Mouse (Mus musculus) myocyte (in vitro differentiated cells): ENCODE measurements around the gene Trim37. TPM values are rescaled to one million over a fixed set of nuclear protein-coding genes. Genes with fewer than 3 reads are reported as not detected.

ENCODE experiments used
- H3K27me3 ChIP-seq: one replicate; pipeline ENCODE4 v1.6.1; 2011; ENCODE audit not compliant: control insufficient read depth, insufficient read depth, insufficient read length
- H3K36me3 ChIP-seq: one replicate; pipeline ENCODE4 v1.6.1; 2011; ENCODE audit not compliant: control insufficient read depth, insufficient read depth
- H3K4me2 ChIP-seq: one replicate; pipeline ENCODE4 v1.6.1; 2011; ENCODE audit warnings: low read depth, control low read depth
- H3K4me3 ChIP-seq: one replicate; pipeline ENCODE4 v1.5.1; 2011; ENCODE audit warnings: mild to moderate bottlenecking, control low read depth, moderate library complexity
- H3K79me2 ChIP-seq: one replicate; pipeline ENCODE4 v1.6.1; 2011; ENCODE audit not compliant: control insufficient read depth, insufficient read depth
- H3ac ChIP-seq: one replicate; pipeline ENCODE4 v1.6.1; 2011; ENCODE audit not compliant: control insufficient read depth, insufficient read length
- CEBPB ChIP-seq: IDR thresholded peaks from 2 replicates; pipeline ENCODE4 v1.6.1; 2011; ENCODE audit warnings: mild to moderate bottlenecking, moderate library complexity; ENCODE audit not compliant: poor library complexity, insufficient read depth, severe bottlenecking
- E2F4 ChIP-seq: IDR thresholded peaks from one replicate; pipeline ENCODE4 v1.6.1; 2011; ENCODE audit warnings: mild to moderate bottlenecking, control low read depth, moderate library complexity; ENCODE audit not compliant: insufficient read depth
- MAX ChIP-seq: IDR thresholded peaks from one replicate; pipeline ENCODE4 v1.6.1; 2011; ENCODE audit warnings: low read depth, mild to moderate bottlenecking, control low read depth
- MYOD1 ChIP-seq, 3 experiments: IDR thresholded peaks; one replicate each; pipeline ENCODE4 v1.6.1; 2011; ENCODE audit warnings: control low read depth in 2 of 3, low read depth in 2 of 3, mild to moderate bottlenecking in 2 of 3, moderate library complexity in 1 of 3; ENCODE audit not compliant: insufficient read length in 2 of 3, control insufficient read depth in 1 of 3
- MYOG ChIP-seq, 3 experiments: IDR thresholded peaks; one replicate each; pipeline ENCODE4 v1.6.1; 2011; ENCODE audit warnings: control low read depth in 2 of 3, low read depth in 2 of 3, mild to moderate bottlenecking in 2 of 3; ENCODE audit not compliant: insufficient read length in 2 of 3, control insufficient read depth in 1 of 3, insufficient read depth in 1 of 3
- POLR2A ChIP-seq: IDR thresholded peaks from one replicate; pipeline ENCODE4 v1.6.1; 2011; ENCODE audit warnings: low read depth, mild to moderate bottlenecking, control low read depth, moderate library complexity; ENCODE audit not compliant: insufficient read length
- POLR2AphosphoS2 ChIP-seq: IDR thresholded peaks from one replicate; pipeline ENCODE4 v1.6.1; 2011; ENCODE audit warnings: low read depth, control low read depth; ENCODE audit not compliant: insufficient read length
- REST ChIP-seq: IDR thresholded peaks from one replicate; pipeline ENCODE4 v1.6.1; 2011; ENCODE audit warnings: mild to moderate bottlenecking, control low read depth, moderate library complexity; ENCODE audit not compliant: insufficient read depth, insufficient read length
- SRF ChIP-seq: IDR thresholded peaks from one replicate; pipeline ENCODE4 v1.6.1; 2011; ENCODE audit warnings: low read depth; ENCODE audit not compliant: control insufficient read depth, insufficient read length
- TCF12 ChIP-seq: IDR thresholded peaks from one replicate; pipeline ENCODE4 v1.6.1; 2011; ENCODE audit warnings: mild to moderate bottlenecking, control low read depth; ENCODE audit not compliant: poor library complexity, insufficient read depth, severe bottlenecking
- TCF3 ChIP-seq: IDR thresholded peaks from one replicate; pipeline ENCODE4 v1.6.1; 2011; ENCODE audit warnings: low read depth, control low read depth; ENCODE audit not compliant: insufficient read length
- USF1 ChIP-seq: IDR thresholded peaks from one replicate; pipeline ENCODE4 v1.6.1; 2011; ENCODE audit warnings: low read depth, mild to moderate bottlenecking, control low read depth, moderate library complexity
- polyA plus RNA-seq: library from polyadenylated mRNA; unstranded; fragments of >200 nt; fragmentation: generic; extraction: Trizol; gene quantifications from one replicate; pipeline ENCODE4 v1.2.1, GENCODE M21; 2012; ENCODE audit warnings: missing spikeins

Gene Trim37
- polyA plus RNA-seq, 1 experiment = 6.7 TPM

GRCm38 (mm10) chr11:87246107-87246651 lies 119.3 kb downstream of the Trim37 start:
- no peaks in the 10 kb centered on the region for H3K36me3 ChIP-seq
- H3K27me3 ChIP-seq = no peaks in the 10 kb centered on the region
- TF ChIP-seq SRF = no peak
- no peak for TF ChIP-seq MYOG (IDR thresholded peaks at IDR 0.05; ENCODE audit: control insufficient read depth in 1 of 3, insufficient read depth in 1 of 3, insufficient read length in 2 of 3, low read depth in 2 of 3)
- no peak for TF ChIP-seq TCF12
- no peak for TF ChIP-seq MAX
- no peak for TF ChIP-seq POLR2A
- TF ChIP-seq POLR2AphosphoS2 = no peak
- no peak for TF ChIP-seq REST
- no peak for TF ChIP-seq MYOD1 (IDR thresholded peaks at IDR 0.05; ENCODE audit: control insufficient read depth in 1 of 3, insufficient read length in 2 of 3, low read depth in 2 of 3)
- TF ChIP-seq CEBPB = no peak
- TF ChIP-seq E2F4 = no peak
- TF ChIP-seq TCF3 = no peak
- no peak overlapping the region for H3K4me2 ChIP-seq
- no peak overlapping the region for H3ac ChIP-seq
- no peak overlapping the region for H3K4me3 ChIP-seq
- H3K79me2 ChIP-seq = no peaks in the 10 kb centered on the region

GRCm38 (mm10) chr11:87246724-87247493 lies 120.0 kb downstream of the Trim37 start:
- Histone ChIP-seq H3ac (no peak overlapping the region), H3K36me3 (no peaks in the 10 kb centered on the region), H3K4me3 (no peak overlapping the region), H3K79me2 (no peaks in the 10 kb centered on the region), H3K4me2 (no peak overlapping the region), H3K27me3 (no peaks in the 10 kb centered on the region)
- TF ChIP-seq MYOD1 (IDR thresholded peaks at IDR 0.05; ENCODE audit: control insufficient read depth in 1 of 3, insufficient read length in 2 of 3, low read depth in 2 of 3) (peak in 1 of 3 experiments; percentile 46), TCF3 (no peak), REST (no peak)

- H3K4me2 ChIP-seq = no peak overlapping the region
- TF ChIP-seq E2F4 (no peak), TCF3 (no peak), MYOG (IDR thresholded peaks at IDR 0.05; ENCODE audit: control insufficient read depth in 1 of 3, insufficient read depth in 1 of 3, insufficient read length in 2 of 3, low read depth in 2 of 3) (no peak), TCF12 (no peak), REST (no peak)
- no peak overlapping the region for H3K4me3 ChIP-seq
- H3K79me2 ChIP-seq = no peaks in the 10 kb centered on the region
- no peaks in the 10 kb centered on the region for H3K27me3 ChIP-seq
- no peak overlapping the region for H3ac ChIP-seq
- no peaks in the 10 kb centered on the region for H3K36me3 ChIP-seq
These were observed 120.6 kb downstream of the Trim37 start for GRCm38 (mm10) chr11:87247494-87247866.

GRCm38 (mm10) chr11:87250132-87250531 lies 123.3 kb downstream of the Trim37 start:
- Histone ChIP-seq H3K4me3 (no peak overlapping the region), H3K27me3 (no peaks in the 10 kb centered on the region), H3K4me2 (no peak overlapping the region), H3ac (no peak overlapping the region), H3K79me2 (no peaks in the 10 kb centered on the region), H3K36me3 (no peaks in the 10 kb centered on the region)
- no peak for TF ChIP-seq POLR2A
- TF ChIP-seq MYOG (IDR thresholded peaks at IDR 0.05; ENCODE audit: control insufficient read depth in 1 of 3, insufficient read depth in 1 of 3, insufficient read length in 2 of 3, low read depth in 2 of 3) = no peak
- TF ChIP-seq CEBPB = no peak

GRCm38 (mm10) chr11:87253294-87253693 lies 126.4 kb downstream of the Trim37 start:
- no peak overlapping the region for H3K4me2 ChIP-seq
- H3K27me3 ChIP-seq = no peaks in the 10 kb centered on the region
- H3K36me3 ChIP-seq = no peaks in the 10 kb centered on the region
- TF ChIP-seq POLR2AphosphoS2 = no peak
- no peak for TF ChIP-seq E2F4
- no peak for TF ChIP-seq MYOG (IDR thresholded peaks at IDR 0.05; ENCODE audit: control insufficient read depth in 1 of 3, insufficient read depth in 1 of 3, insufficient read length in 2 of 3, low read depth in 2 of 3)
- no peak for TF ChIP-seq USF1
- TF ChIP-seq CEBPB = no peak
- TF ChIP-seq MAX = no peak
- no peak for TF ChIP-seq REST
- no peak for TF ChIP-seq SRF
- no peak for TF ChIP-seq TCF12
- TF ChIP-seq MYOD1 (IDR thresholded peaks at IDR 0.05; ENCODE audit: control insufficient read depth in 1 of 3, insufficient read length in 2 of 3, low read depth in 2 of 3) = no peak
- TF ChIP-seq TCF3 = no peak
- no peak for TF ChIP-seq POLR2A
- H3K4me3 ChIP-seq = no peak overlapping the region
- no peaks in the 10 kb centered on the region for H3K79me2 ChIP-seq
- no peak overlapping the region for H3ac ChIP-seq
